Mouse (Mus musculus): ENCODE data around the gene Piga.

The Piga gene

GRCm38 (mm10) chrX:164419471-164419939 is at the start of gene Piga:
Gene Piga (plus strand): TSS chrX:164419787.
- peak; percentile 73 to 81 for DNase-seq (ENCODE audit: low read depth in 1 of 2, low spot score in 2 of 2)

DNA sequence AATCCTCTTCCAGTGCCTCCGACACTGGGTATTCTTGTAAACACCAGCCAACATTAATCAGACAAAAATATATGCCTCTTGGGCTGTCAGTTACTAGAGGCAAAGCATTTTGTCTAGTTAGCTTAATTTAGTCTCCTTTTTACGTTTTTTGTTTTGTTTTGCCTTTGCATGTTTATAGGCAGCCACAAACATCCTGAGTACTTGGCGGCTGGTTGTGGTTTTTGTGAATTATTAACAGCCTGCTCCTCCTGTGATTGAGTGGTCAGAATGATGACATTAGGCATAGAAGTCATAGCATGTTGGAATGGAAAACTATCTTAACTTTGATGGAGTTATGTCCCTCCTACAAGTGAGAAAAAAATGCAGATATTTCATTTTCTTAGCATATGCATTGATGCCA is 49.0 kb upstream of the Piga start:
- DNase-seq (ENCODE audit: low read depth in 1 of 2, low spot score in 2 of 2): no peak

- DNase-seq (ENCODE audit: low read depth in 1 of 2, low spot score in 2 of 2): no peak
Measured at GRCm38 (mm10) chrX:164373081-164373480, 46.5 kb upstream of the Piga start, which contains the start of gene Vegfd. Gene Vegfd (plus strand): TSS chrX:164373378.

DNA sequence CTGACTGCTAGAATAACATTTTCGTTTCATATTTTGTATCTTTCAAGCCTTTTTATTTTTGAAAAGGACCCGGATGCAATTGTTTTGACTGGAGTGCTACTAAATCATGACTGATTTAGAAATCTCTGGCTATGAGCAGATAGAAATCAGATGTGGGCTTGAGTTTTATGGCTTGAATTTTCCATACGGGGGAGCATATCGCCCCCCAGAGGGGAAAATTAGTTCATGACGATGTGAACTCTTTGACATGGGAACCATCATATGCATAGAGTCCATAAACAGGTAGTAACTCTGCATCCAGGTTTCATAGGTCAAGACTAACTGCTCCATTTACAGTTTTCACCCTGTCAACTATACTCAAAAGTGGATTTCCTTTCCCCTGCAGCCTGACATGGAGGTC is 45.0 kb upstream of the Piga start:
- DNase-seq (ENCODE audit: low read depth in 1 of 2, low spot score in 2 of 2): no peak

GRCm38 (mm10) chrX:164379721-164380120 is 39.9 kb upstream of the Piga start:
- DNase-seq (ENCODE audit: low read depth in 1 of 2, low spot score in 2 of 2): no peak

GRCm38 (mm10) chrX:164381618-164382408 is 37.8 kb upstream of the Piga start:
- DNase-seq (ENCODE audit: low read depth in 1 of 2, low spot score in 2 of 2): peak; percentile 6 to 14

GRCm38 (mm10) chrX:164394091-164394490 is 25.5 kb upstream of the Piga start:
- no peak for DNase-seq (ENCODE audit: low read depth in 1 of 2, low spot score in 2 of 2)

DNA sequence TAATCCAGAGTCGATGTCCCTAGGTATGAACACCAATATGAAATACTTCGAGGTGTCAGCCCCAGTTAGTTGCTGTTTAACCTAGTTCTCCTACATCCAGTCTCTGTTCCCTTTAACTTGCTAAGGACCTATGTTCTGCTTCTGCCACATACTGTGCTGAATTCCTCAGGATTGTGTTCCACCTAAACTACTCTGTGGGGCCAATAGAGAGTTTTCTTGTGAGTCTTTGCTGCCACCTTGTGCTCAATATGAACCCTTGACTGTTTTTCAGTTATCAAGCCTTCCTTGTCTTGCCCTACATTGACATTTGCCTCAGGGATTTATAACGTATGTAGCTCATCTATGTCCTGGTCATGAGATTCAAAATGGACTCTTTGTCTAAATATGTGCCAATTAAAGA is 21.1 kb upstream of the Piga start:
- DNase-seq (ENCODE audit: low read depth in 1 of 2, low spot score in 2 of 2): no peak

- no peak for DNase-seq (ENCODE audit: low read depth in 1 of 2, low spot score in 2 of 2)
Measured at GRCm38 (mm10) chrX:164405080-164405649, 14.4 kb upstream of the Piga start.

DNA sequence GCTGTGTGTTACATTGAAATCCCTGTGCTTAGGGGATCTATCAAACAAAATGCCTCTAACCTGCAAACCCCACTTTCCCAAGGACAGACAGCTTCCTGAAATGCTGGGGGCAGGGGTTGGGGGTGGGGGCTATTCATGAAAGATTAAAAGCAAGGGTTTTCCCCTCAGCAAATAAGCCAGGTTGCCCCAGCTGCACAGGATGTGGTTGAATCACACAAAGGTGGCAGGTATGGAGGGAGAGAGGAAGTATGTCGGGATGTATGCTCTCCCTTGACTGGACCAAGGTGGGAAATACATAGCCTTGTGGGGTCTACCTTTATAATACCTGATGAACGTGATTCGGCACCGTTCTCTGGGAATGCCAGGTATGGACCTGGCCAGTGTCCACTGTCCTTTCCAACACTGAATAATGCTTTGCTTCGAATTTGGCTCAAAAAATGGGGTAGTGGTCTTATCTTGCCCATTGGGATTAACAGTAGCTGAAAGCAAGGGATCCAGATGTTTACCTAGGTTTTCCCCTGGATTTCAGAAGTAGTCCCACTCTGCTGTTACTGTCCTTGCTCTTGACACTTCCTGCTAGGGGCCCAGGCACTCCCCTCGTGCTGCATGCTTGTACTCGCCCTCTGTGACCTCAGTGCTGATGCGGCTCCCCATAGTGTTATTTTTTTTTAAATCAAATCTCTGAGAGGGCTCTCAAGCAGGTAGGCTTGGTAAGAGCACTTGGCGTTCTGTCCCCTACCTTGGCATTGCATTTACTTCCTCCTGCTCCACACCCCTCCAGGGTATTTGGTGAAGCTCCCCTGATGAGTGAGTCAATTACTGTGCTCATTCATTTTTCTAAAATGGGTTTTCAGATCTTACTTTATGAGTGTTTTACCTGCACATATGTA is 13.2 kb upstream of the Piga start:
- DNase-seq (ENCODE audit: low read depth in 1 of 2, low spot score in 2 of 2): no peak

DNA sequence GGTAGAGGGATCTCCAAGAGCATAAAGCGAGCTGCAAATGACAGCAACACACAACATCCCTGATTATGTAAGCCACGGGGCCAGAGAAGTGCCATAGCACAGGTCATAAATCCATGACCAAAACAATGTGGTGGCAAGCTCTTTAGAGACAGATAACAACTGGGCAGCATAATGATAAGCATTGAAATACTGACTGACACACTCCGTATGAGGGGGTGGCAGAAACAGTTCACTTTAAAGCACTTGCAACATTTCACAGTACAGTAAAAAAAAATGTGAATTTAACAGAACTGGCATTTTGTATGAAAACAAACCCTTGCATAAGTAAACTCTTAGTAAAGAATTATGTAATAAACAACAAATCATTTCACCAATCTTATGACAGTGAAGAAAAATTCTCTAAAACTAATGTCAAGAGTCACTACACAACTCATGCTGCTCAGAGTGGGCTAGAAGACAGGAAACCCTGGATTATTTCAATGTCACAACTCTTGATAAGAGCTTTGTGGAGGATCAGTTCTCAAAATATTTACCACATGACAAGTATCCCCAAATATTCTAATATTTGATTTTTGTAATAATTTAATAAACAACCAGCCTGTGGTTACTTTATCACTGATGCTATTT is 11.2 kb upstream of the Piga start:
- no peak for DNase-seq (ENCODE audit: low read depth in 1 of 2, low spot score in 2 of 2)

- DNase-seq (ENCODE audit: low read depth in 1 of 2, low spot score in 2 of 2): no peak
Measured at GRCm38 (mm10) chrX:164410562-164410961, 9.0 kb upstream of the Piga start.

GRCm38 (mm10) chrX:164416803-164417202 is 2.8 kb upstream of the Piga start:
- no peak for DNase-seq (ENCODE audit: low read depth in 1 of 2, low spot score in 2 of 2)

DNA sequence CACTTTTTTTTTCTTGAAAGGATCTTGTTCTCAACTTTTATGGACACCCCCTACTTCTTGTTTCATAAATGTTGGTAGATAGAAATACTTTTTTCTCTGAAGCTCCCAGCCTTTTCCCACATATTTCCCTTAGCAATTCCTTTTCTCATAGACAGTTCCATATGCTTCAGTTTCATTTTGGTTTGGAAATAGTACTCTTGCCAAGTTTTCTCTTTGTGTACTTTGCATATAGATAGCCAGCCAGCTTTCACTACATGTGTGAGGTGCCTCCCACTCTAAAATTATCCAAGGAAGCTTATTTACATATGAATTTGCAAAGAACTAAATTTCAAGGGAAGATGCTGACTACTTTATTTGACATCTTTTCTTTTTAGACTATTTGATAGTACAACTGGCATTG is 1.6 kb upstream of the Piga start:
- DNase-seq (ENCODE audit: low read depth in 1 of 2, low spot score in 2 of 2): no peak

DNA sequence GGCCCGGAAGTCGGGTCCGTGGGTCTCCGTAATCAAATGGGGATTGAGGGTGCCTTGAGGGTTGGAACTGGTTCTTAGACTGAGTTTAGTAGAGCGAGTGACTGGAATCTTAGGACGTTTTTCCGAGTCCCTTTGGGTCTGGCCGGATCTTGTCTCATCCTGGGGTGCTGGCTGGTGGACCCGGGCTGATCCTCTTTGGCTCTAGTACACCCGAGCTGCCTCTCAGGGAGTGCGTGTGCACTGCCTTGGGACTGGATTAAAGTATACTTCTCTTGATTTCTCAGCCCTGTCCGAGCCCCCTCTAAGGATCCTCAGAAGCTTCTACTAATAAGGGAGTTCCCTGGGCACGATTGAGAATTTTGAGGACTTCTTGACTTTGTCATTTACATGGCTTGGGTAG is 368 bp downstream of the Piga start:
- DNase-seq (ENCODE audit: low read depth in 1 of 2, low spot score in 2 of 2): no peak

DNA sequence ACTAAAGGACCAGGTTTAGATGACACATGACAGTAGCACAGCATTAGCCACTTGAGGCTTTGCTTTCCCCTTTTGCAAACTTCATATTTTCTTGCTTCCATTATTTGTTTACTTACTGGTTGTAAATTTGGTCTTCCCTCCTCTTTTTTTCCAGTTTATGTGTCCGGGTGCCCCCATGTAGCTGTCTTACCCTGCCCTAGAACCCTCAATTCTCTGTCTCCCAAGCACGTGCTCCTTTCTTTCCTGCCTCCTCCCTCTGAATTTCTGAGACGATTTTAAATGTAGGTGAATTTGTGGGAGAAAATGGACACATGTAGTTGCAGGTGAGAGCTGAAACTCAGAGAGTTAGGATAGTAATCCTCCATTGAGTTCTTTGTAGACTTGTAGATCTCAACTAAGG is 931 bp downstream of the Piga start:
- no peak for DNase-seq (ENCODE audit: low read depth in 1 of 2, low spot score in 2 of 2)

GRCm38 (mm10) chrX:164424821-164425220 is 5.2 kb downstream of the Piga start:
- DNase-seq (ENCODE audit: low read depth in 1 of 2, low spot score in 2 of 2): no peak

DNA sequence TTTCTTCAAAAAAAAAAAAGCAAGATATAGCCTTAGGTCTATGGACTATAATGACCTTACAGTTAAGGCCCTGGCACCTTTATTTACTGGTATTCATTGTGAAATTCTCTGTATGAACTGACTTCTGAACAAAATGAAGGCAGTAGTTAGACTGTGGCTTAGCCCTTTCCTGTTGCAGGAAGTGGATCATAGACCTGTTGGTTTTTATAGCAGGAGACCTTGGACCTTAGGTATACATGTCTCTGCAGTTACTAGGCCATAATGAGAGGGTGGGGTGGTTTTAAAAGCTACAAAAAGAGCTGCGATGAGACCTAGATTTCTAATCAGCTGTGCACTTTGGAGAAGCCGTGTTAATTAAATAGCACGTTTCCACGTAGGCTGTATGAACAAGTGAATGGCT is 7.7 kb downstream of the Piga start:
- no peak for DNase-seq (ENCODE audit: low read depth in 1 of 2, low spot score in 2 of 2)

GRCm38 (mm10) chrX:164428224-164428623 is 8.6 kb downstream of the Piga start:
- no peak for DNase-seq (ENCODE audit: low read depth in 1 of 2, low spot score in 2 of 2)

DNA sequence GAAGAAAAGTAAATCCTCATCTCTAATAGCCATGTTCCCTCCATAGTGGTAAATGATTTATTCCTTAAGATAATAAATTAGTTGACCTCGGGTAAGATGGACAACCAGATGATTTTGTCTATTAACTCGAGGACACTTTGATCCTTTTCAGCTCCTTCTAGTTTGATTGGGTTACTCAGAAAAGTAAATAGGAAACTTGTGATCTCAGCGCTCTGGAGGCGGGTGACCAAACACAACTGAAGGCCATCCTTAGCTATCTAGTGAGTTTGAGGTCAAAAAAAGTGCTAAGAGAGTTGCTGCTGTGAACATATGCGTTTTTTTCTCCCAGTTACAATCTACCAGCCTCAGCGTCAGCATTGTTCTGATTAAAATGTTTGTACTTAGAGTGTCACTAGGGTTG is 11.0 kb downstream of the Piga start:
- no peak for DNase-seq (ENCODE audit: low read depth in 1 of 2, low spot score in 2 of 2)

DNA sequence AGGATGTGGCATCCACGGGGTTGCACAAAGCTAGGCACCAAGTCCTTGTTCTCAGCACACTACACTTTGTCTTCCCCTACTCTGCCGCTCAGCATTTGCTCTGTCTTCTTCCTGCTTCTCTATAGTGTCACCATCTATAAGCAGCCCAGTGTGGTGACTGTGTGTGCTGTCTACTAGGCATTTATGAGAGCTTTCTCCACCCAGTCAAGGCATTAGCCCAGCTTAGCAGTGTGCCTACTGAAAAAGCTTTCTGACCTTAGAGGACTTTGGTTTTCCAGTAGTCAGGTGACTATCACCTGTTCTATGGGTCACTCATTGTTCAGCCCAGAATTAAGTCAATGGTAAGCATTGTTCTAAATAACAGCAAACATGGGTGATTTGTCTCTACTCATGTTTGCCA is 11.5 kb downstream of the Piga start:
- no peak for DNase-seq (ENCODE audit: low read depth in 1 of 2, low spot score in 2 of 2)

Data from monocyte, adult 2 months (primary cell).